Mouse (Mus musculus) urinary bladder, postnatal 14 days (tissue): ENCODE data around the gene Sh3kbp1.

ENCODE experiments used
- DNase-seq: peaks from one replicate; pipeline ENCODE4 v3.0.0; 2021; ENCODE audit warnings: low spot score

Sh3kbp1 gene

DNA sequence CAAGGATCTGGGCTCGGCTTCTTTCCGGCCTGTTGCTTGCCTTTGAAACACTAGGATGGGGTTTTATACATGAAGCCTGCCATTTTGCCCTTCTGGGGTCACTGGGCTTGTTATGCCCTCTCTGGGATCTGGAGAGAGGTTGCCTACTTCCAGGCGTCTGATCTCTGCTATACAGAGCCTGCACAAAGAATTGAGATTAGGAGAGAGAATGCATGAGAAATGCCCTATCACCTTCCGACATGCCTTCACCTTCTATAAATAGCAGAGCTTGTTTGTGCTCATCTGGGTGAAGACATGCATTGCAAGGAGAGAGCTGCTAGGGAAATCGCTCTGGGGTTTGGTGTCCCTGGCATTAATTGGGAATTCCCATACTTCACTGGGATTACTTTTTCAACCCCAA, 301.1 kb downstream of the Sh3kbp1 start:
- DNase-seq = no peak

DNA sequence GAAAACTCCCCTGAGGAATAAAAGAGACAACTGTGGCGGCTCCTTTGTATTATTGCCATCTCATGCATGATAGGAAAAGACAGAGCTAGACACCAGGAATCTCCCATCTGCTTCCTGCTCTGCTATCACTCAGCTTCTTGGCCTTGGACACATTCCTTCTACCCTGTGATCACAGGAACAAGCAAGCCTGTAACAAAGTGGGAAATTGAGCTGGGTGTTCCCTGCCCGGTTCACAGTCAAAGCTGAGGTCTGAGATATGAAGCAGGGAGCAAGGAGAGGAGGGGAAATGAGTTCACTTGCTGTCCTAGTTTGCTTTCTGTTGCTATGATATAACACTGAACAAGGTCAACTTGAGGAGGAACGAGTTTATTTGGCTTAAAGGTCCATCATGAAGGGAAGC, 301.8 kb downstream of the Sh3kbp1 start:
- no peak for DNase-seq

DNA sequence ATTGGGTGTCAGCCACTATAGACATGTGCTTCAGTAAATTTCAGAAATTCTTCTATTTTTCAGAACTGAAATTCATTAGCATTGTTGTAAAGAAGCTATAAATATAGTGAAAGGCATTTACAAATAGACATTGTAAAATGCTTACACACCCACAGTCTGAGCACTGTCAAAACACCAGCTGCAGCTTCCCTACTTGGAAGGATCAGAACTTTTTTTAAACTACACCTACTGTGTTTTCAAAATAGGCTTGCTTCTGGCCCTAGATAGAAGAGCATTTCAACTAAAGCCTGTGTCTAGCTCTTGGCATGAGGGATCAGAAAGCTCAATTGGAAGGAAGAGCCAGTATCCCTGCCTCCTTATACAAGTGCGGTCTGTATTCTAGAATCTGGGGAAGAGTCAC, 305.0 kb downstream of the Sh3kbp1 start:
- no peak for DNase-seq

DNA sequence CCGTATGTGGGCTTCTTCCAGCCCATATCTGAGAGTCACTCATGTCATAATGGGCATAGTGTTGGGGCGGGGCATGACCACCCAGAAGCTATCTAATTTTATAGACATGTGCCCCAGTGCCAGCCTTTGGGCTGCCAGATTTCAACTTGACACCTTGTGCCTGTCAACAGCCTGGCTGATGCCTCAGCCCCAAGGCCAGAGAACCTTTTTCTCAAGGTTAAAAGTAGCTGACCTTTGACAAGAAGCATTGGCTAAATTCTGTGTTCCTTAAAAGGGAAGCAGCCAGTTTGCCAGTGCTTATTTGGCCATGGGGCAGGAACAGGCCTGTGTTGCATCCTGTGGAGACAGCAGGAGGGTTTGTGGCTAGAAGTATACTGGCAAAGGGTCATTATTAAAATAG, 315.5 kb downstream of the Sh3kbp1 start:
- DNase-seq = no peak

DNA sequence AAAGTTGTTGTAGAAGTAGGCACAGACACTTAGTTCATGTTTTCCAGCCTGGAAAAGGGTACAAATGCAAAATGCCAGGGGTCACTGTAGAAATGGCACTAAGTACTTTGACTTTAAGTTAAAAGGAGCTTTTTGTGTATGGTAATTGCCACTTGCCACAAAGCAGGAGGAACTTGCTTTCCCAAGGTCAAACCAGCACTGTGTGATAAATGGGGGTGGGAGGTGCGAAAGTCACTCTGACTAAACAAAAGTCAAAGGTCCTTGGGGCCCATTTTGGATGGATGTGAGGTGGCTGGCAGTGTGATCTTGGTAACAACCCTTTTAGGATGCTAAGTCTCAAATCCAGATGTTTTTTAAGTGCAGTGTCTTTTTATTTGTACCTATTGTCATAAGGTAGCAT, 316.5 kb downstream of the Sh3kbp1 start:
- DNase-seq = no peak

DNA sequence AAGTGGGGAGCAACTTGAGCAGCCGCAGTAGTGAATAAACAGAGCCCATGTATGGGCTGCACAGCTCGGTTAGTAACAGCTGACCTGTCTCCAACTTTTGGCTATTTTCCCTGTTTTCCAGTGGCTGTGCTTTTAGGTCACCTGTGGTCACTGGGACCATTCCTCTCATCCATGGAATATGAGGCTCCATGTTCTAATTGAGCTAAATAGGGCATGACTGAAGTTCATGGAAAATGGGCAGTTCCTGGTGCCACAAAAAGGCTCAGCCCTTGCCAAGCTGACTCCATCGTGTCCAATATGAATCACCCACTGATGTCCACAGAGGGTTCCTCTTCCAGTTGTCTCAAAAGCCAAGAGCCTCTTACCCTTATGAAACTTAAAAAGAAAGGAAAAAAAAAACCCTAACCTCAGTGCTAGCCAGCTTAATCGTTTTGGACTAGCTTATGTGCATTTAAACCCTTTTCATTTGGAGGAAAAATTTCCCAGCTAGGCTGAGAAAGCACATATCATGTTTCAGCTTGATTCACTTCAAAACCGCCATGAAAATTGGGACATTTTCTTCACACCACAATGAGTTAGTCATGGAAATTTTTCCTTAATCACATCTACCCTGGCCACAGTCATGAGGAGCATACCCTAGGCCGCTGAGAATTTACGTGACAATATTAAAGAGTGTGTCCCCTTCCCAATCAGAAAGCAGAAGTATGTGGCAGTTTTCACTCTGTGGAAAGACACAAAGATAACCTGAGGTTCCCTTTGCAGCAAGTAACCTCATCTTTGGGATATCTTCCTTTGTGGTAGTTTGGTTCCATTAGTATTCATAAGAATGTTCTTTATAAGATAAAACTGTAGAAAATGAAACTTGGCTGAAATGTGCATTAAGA, 326.7 kb downstream of the Sh3kbp1 start:
- no peak for DNase-seq

DNA sequence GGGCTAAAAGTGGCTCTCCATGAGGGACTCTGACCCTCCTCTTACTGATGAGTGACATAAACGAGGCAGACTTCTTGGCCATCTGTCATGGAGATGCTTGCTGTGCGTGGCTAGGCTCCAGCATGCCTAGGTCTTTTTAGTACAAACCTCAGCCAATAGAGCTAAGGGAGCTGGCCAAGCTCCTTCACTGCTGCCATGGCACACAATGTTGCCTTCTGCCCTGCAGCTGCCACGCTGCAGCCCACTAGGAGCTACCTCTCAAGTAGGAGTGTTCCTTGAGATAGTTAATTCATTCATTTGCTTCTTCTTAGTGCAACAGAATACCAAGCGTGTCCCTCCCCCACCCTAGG, 327.3 kb downstream of the Sh3kbp1 start:
- DNase-seq = no peak

DNA sequence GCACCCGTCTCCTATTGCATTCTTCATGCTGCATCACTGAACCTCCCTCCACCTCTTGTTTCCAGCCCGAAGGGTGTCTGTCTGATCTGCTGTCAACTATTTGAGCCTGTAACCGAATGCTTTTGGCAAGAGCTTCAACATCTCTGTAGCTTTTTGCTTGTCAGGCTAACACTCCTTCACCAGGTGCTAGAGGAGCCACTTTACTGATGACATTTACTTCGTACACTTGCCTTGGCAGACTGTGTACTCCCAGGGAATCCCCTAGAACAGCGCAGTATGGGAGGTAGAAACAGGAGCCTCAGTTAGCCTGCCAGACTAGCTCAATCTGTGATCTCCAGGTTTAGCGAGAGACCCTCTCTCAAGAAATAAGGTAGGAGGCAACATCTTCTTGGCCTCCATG, 328.4 kb downstream of the Sh3kbp1 start:
- no peak for DNase-seq

DNA sequence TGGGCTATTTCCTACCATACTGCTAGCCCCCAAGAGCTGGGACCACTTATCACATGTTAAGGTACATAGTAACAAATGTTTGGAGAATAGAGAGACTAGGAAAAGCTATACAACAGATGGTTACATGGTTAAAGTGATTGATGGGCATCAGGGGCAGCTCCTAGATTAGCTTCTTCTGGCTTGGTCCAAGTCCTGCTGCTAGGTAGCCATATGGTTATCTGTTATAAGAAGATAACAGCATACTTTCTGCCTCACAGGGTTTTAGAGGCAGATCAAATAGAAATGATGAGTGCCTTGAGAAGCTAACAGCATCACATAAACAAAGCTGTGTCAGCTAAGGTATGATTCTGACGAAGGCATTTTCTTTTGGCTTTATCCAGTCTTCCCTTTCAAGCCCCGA, 334.3 kb downstream of the Sh3kbp1 start:
- DNase-seq = no peak

DNA sequence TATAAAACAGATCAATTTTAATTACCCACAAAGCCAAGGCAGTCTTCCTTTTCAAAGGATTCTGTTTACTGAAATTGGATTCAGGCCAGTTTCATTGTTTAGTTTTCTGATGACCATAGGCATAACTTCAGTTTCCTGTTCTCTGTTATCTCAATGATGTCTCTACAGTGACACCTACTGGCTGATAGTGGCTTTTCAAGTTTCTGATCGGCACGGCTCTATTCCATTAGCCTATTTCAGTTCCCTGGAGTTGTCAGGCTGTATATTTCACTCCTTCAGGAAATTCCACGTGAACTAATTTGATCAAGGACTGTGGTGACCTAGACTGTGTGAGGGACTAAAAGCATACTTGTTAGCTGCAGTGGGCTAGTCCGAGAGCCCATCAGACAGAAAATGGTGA, 336.2 kb downstream of the Sh3kbp1 start:
- DNase-seq = peak; percentile 49

DNA sequence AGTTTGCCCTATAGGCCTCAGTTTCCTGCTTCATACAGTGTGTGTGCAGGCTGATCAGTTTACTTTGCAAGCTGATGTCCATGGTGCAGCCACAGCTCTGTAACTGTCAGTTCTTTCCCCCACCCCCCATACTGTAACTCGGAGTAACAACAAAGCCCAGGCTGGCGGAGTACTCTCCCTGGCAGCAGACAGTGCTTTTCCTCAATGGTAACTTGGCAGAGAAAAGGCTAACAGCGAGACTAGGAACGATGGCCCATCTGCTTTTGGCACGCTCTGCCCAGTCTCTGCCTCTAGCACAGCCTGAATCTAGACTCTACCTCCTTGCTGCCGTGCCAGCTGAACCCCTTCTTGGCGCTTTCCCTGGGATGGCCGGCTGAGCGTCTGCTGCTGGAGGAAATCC, 336.9 kb downstream of the Sh3kbp1 start:
- no peak for DNase-seq

DNA sequence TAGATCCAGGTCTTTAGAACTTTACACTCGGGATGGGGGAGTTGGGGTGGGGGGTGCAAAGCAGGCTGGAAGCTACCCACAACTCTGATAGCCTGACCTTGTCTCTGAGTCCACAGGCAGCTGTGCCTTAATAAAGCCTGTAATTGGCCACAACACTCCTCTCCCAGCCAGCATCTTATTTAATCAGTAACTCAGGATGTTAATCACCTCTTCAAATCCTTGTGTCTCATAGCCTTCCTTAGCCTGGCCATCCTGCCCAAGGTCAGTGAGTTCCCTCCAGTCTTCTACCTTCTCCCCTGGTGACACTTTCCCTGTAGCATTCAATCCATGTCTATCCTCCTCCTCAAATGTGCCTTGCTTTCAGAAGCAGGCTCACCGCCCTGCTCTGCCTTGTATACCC, 342.0 kb downstream of the Sh3kbp1 start:
- DNase-seq = no peak

DNA sequence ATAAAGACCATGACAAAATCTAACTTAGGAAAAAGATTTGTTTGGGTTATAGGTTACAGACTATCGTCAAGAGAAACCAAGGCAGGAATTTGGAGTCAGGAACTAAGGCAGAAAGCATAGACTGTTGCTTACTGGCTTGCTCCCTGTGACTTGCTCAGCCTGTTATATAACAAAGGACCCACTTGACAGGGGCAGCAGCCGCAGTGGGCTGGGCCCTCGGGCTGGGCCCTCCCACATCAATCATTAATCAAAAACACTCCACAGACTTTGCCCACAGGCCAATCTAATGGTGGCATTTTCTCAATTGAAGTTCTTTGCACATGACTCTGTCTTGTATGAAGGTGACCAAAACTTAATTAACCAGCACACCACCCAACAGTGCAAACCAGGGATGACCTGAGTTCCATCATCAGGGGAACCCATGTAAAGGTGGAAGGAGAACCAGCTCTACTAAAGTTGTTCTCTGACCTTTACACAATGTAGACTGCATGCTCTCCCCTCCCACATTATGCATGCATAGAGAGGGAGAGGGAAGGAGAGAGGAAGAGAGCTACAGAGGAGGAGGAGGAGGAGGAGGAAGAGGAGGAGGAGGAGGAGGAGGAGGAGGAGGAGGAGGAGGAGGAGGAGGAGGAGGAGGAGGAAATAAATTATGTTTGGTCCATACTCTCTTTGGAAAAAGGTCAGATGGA, 344.2 kb downstream of the Sh3kbp1 start:
- no peak for DNase-seq

DNA sequence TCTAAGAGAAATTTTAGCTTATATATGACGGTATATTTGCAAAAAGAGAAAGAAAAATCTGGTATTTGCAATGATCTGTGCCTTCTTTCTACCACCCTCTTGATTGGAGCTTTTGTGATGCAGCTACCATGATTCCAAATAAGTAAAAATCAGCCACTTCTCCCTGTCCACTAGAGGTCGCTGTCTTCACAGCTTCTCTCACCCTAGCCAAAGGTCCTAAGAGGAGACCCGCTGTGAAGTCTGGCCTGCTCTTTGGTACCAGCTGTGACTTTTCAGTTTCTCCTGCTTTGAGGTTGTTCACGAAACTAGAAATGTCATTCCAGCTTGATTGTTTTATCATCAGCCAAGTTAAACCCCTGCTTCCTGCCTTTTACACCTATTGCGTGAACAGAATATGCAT, 346.7 kb downstream of the Sh3kbp1 start:
- DNase-seq = no peak

DNA sequence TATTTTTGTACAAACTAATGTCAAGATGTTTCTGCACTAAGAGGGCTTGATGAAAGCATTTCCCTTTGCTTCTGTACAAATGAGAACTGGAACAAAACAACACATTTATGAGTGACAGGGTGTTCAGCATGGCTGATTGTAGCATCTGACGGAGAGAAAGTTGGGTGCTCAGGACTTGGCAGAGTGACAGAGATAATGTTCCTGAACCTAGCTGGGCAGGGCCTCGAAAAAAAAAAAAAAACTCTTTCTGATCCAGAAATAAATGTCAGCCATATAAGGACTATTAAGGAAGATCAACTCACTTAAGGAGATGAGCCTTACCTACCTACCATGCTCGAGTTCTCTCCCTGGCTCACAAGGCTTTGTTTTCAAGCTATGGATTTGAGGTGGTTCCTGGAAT, 349.2 kb downstream of the Sh3kbp1 start:
- DNase-seq = no peak

DNA sequence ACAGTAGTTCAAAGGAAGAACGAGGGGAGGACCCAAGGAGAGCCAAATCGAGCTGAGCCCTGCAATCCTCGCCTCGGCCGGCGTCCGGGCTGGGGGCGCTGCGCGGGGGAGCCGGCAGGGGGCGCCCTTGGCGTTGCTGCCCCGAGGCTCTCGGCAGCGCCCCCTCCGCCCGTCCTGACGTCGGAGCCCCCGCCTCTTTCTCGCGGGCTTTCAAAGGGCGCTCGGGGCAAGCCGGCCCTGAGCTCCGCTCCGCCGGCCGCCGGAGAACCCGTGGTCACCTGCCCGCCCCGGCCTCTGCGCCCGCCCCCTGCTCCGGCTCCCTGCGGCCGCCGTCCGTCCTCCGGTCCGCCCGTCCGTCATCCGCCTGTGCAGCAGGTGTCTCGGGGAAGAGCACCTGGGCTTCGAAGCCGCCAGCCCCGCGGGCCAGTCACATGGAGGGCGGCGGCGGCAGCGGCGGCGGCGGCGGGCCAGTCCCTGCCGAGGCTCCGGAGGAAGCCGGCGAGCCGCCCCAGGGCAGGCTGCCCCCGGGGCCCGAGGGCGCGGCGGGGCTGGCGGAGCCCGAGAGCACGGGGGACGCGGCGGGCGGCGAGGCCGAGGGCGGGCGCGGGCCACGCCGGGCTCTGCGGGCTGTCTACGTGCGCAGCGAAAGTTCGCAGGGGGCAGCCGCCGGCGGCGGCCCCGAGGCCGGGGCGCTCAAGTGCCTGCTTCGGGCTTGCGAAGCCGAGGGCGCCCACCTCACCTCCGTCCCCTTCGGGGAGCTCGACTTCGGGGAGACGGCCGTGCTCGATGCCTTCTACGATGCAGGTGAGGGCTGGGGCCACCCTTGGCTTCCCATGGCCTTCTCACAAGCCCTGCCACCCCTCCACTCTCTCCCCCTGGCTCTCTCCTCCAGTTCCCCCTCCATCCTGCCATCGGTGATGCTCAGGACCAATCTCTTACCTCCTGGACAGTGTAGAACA, 361.2 kb downstream of the Sh3kbp1 start, which contains the start of gene Map3k15:
TSS of gene Map3k15 (plus strand) at position 432 of the 959 bp plus-strand sequence.
- DNase-seq = peak; percentile 50

DNA sequence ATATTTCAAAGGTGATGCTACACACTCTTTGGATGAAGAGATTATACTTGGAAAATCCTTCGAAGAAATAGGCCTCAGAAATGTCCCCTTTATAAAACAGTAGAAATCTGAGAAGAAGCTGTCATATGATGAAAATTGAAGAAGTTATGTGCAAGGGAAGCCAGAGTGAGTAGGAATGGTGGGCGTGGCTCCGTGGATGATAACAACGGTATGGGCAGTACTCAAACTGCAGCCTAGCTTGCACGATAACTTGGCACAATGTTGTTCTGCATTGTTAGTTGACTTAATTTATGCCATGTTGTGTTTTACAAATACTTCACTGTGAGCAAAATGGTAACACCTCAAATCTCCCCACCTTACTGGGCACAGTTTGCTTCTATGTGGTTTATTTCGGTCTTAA, 368.7 kb downstream of the Sh3kbp1 start:
- DNase-seq = no peak
